Mouse (Mus musculus) heart, embryonic 12.5 days (tissue): Measurements from ENCODE around the gene Itga9. TPM values are rescaled to one million over a fixed set of nuclear protein-coding genes. Genes with fewer than 3 reads are reported as not detected.

Experiments used
- ATAC-seq: fragments of 200-750 bp; cut with Nextera tagmentation; 2 replicates; pipeline ENCODE4 v1.8.0; 2017; ENCODE audit warnings: moderate TSS enrichment, moderate library complexity; ENCODE audit not compliant: insufficient number of reproducible peaks, low FRiP score
- H3K27ac ChIP-seq: fragments of 300-500 bp; sonication (generic); 2 replicates; pipeline ENCODE4 v1.5.1; 2016; ENCODE audit warnings: mild to moderate bottlenecking, moderate library complexity; ENCODE audit not compliant: poor library complexity, severe bottlenecking
- H3K27me3 ChIP-seq: fragments of 300-500 bp; sonication (generic); replicated peaks from 2 replicates; pipeline ENCODE4 v1.6.1; 2016; ENCODE audit warnings: mild to moderate bottlenecking, moderate library complexity
- H3K36me3 ChIP-seq: fragments of 300-500 bp; sonication (generic); 2 replicates; pipeline ENCODE4 v1.6.1; 2016; ENCODE audit warnings: mild to moderate bottlenecking, moderate library complexity
- H3K4me1 ChIP-seq: fragments of 300-500 bp; sonication (generic); replicated peaks from 2 replicates; pipeline ENCODE4 v1.6.1; 2016; ENCODE audit warnings: mild to moderate bottlenecking
- H3K4me2 ChIP-seq: fragments of 300-500 bp; sonication (generic); 2 replicates; pipeline ENCODE4 v1.6.1; 2016; ENCODE audit warnings: mild to moderate bottlenecking, moderate library complexity
- H3K4me3 ChIP-seq: fragments of 300-500 bp; sonication (generic); 2 replicates; pipeline ENCODE4 v1.5.1; 2016; ENCODE audit warnings: mild to moderate bottlenecking
- H3K9ac ChIP-seq: fragments of 300-500 bp; sonication (generic); 2 replicates; pipeline ENCODE4 v1.6.1; 2016; ENCODE audit warnings: mild to moderate bottlenecking, moderate library complexity
- H3K9me3 ChIP-seq: fragments of 300-500 bp; sonication (generic); replicated peaks from 2 replicates; pipeline ENCODE4 v1.6.1; 2016; ENCODE audit warnings: mild to moderate bottlenecking, moderate library complexity
- WGBS: fragments of 180-500 bp; shearing (Covaris S2); methylation state at CpG from one replicate; pipeline ENCODE4 v1.1.7; 2016; 5-methylcytosine and 5-hydroxymethylcytosine counted together
- polyA plus RNA-seq: library from polyadenylated mRNA; unstranded; fragments of >200 nt; fragmentation: Nextera tagmentation; extraction: Ambion mirVana; gene quantifications from 2 replicates; pipeline ENCODE4 v1.2.1, GENCODE M21; 2016

Itga9 gene
- polyA plus RNA-seq, 1 experiment from 2014 or later: 21.0 TPM

- no peak overlapping the region for H3K4me3 ChIP-seq
- peaks cover 11% of the 10 kb centered on the region; the same call in 1 of the 2 replicates for H3K4me1 ChIP-seq
- ATAC-seq: no peak
- H3K9ac ChIP-seq: no peak overlapping the region
- peaks cover 12% of the 10 kb centered on the region; the same call in 1 of the 2 replicates for H3K36me3 ChIP-seq
- no peak overlapping the region for H3K4me2 ChIP-seq
- WGBS: 79% methylated on average over 18 of the region's 18 CpGs
- H3K9me3 ChIP-seq: no peaks in the 10 kb centered on the region
- no peak overlapping the region for H3K27ac ChIP-seq
- no peaks in the 10 kb centered on the region for H3K27me3 ChIP-seq
Measured at GRCm38 (mm10) chr9:118622376-118623166, 16.1 kb downstream of the Itga9 start.

GRCm38 (mm10) chr9:118623483-118623882 lies 17.0 kb downstream of the Itga9 start:
- Histone ChIP-seq H3K27ac (no peak overlapping the region), H3K9me3 (no peaks in the 10 kb centered on the region), H3K4me1 (peaks cover 11% of the 10 kb centered on the region; the same call in 1 of the 2 replicates), H3K9ac (no peak overlapping the region), H3K27me3 (no peaks in the 10 kb centered on the region), H3K36me3 (peaks cover 18% of the 10 kb centered on the region), H3K4me2 (no peak overlapping the region), H3K4me3 (no peak overlapping the region)
- no peak for ATAC-seq
- WGBS: 64% methylated on average over 9 of the region's 9 CpGs

- H3K9me3 ChIP-seq: no peaks in the 10 kb centered on the region
- 49% methylated on average over 7 of the region's 7 CpGs for WGBS
Measured at GRCm38 (mm10) chr9:118624146-118624545, 17.7 kb downstream of the Itga9 start.

GRCm38 (mm10) chr9:118629763-118630379 lies 23.4 kb downstream of the Itga9 start:
- no peaks in the 10 kb centered on the region for H3K9me3 ChIP-seq
- no peak overlapping the region for H3K27ac ChIP-seq
- H3K4me1 ChIP-seq: peaks cover 12% of the 10 kb centered on the region
- H3K36me3 ChIP-seq: peaks cover 25% of the 10 kb centered on the region
- no peak for ATAC-seq
- no peak overlapping the region for H3K9ac ChIP-seq
- no peak overlapping the region for H3K4me2 ChIP-seq
- 56% methylated on average over 6 of the region's 6 CpGs for WGBS
- no peaks in the 10 kb centered on the region for H3K27me3 ChIP-seq
- H3K4me3 ChIP-seq: no peak overlapping the region

More at GRCm38 (mm10) chr9:118624146-118624545, 17.7 kb downstream of the Itga9 start:
- H3K4me2 ChIP-seq: no peak overlapping the region
- H3K4me3 ChIP-seq: no peak overlapping the region
- peaks cover 11% of the 10 kb centered on the region; the same call in 1 of the 2 replicates for H3K4me1 ChIP-seq
- peaks cover 21% of the 10 kb centered on the region for H3K36me3 ChIP-seq
- no peak overlapping the region for H3K9ac ChIP-seq
- H3K27ac ChIP-seq: no peak overlapping the region
- ATAC-seq: no peak
- no peaks in the 10 kb centered on the region for H3K27me3 ChIP-seq

GRCm38 (mm10) chr9:118631775-118632757 lies 25.6 kb downstream of the Itga9 start:
- no peak overlapping the region for H3K27ac ChIP-seq
- H3K9me3 ChIP-seq: 0 out of 2 replicates have a peak, but pooled peaks cover 6% of the 10 kb centered on the region
- no peaks in the 10 kb centered on the region for H3K27me3 ChIP-seq
- H3K4me1 ChIP-seq: peaks cover 12% of the 10 kb centered on the region
- WGBS: 71% methylated on average over 6 of the region's 6 CpGs
- no peak for ATAC-seq
- H3K36me3 ChIP-seq: peaks cover 37% of the 10 kb centered on the region
- H3K4me3 ChIP-seq: no peak overlapping the region
- H3K4me2 ChIP-seq: no peak overlapping the region
- no peak overlapping the region for H3K9ac ChIP-seq

GRCm38 (mm10) chr9:118632758-118633143 lies 26.3 kb downstream of the Itga9 start:
- peaks cover 37% of the 10 kb centered on the region for H3K36me3 ChIP-seq
- 0 out of 2 replicates have a peak, but pooled peaks cover 6% of the 10 kb centered on the region for H3K9me3 ChIP-seq
- H3K27ac ChIP-seq: no peak overlapping the region; the same call in 1 of the 2 replicates
- no peak overlapping the region for H3K4me3 ChIP-seq
- 60% methylated on average over 14 of the region's 14 CpGs for WGBS
- H3K9ac ChIP-seq: no peak overlapping the region
- no peak for ATAC-seq
- peaks cover 12% of the 10 kb centered on the region for H3K4me1 ChIP-seq
- no peaks in the 10 kb centered on the region for H3K27me3 ChIP-seq
- no peak overlapping the region for H3K4me2 ChIP-seq

- Histone ChIP-seq H3K27ac (no peak overlapping the region), H3K27me3 (no peaks in the 10 kb centered on the region), H3K9me3 (peaks cover 16% of the 10 kb centered on the region), H3K4me1 (no peaks in the 10 kb centered on the region), H3K4me3 (no peak overlapping the region), H3K4me2 (no peak overlapping the region), H3K9ac (no peak overlapping the region), H3K36me3 (peaks cover 63% of the 10 kb centered on the region)
- no peak for ATAC-seq
- WGBS: 72% methylated on average over 5 of the region's 5 CpGs
Measured at GRCm38 (mm10) chr9:118638642-118639210, 32.2 kb downstream of the Itga9 start.

- Histone ChIP-seq H3K9ac (no peak overlapping the region), H3K27ac (no peak overlapping the region), H3K4me2 (no peak overlapping the region), H3K36me3 (peaks cover 19% of the 10 kb centered on the region; the same call in 1 of the 2 replicates), H3K9me3 (0 out of 2 replicates have a peak, but pooled peaks cover 2% of the 10 kb centered on the region), H3K27me3 (no peaks in the 10 kb centered on the region; the same call in 1 of the 2 replicates), H3K4me3 (no peak overlapping the region), H3K4me1 (peaks cover 11% of the 10 kb centered on the region)
- ATAC-seq: no peak
- WGBS: 59% methylated on average over 17 of the region's 17 CpGs
Measured at GRCm38 (mm10) chr9:118645698-118646355, 39.3 kb downstream of the Itga9 start.

GRCm38 (mm10) chr9:118647495-118647894 lies 41.0 kb downstream of the Itga9 start:
- no peak overlapping the region for H3K4me2 ChIP-seq
- 0 out of 2 replicates have a peak, but pooled peaks cover 2% of the 10 kb centered on the region for H3K9me3 ChIP-seq
- H3K4me3 ChIP-seq: no peak overlapping the region
- H3K4me1 ChIP-seq: peaks cover 20% of the 10 kb centered on the region
- no peak overlapping the region for H3K27ac ChIP-seq
- no peaks in the 10 kb centered on the region; the same call in 1 of the 2 replicates for H3K27me3 ChIP-seq
- H3K36me3 ChIP-seq: peaks cover 18% of the 10 kb centered on the region
- H3K9ac ChIP-seq: no peak overlapping the region
- whole genome bisulfite sequencing: 53% methylated on average over 3 of the region's 3 CpGs
- 0 out of 2 replicates have a peak, but pooled peaks have one; percentile 61 for ATAC-seq

- ATAC-seq: no peak
- WGBS: 48% methylated on average over 4 of the region's 4 CpGs
- Histone ChIP-seq H3K4me1 (peaks cover 32% of the 10 kb centered on the region), H3K9me3 (0 out of 2 replicates have a peak, but pooled peaks cover 8% of the 10 kb centered on the region), H3K4me2 (no peak overlapping the region), H3K4me3 (no peak overlapping the region), H3K36me3 (peaks cover 18% of the 10 kb centered on the region), H3K27me3 (no peaks in the 10 kb centered on the region; the same call in 1 of the 2 replicates), H3K9ac (no peak overlapping the region), H3K27ac (no peak overlapping the region)
Measured at GRCm38 (mm10) chr9:118650976-118651375, 44.5 kb downstream of the Itga9 start.
